Mouse (Mus musculus): ENCODE measurements around the gene Car15.

DNA sequence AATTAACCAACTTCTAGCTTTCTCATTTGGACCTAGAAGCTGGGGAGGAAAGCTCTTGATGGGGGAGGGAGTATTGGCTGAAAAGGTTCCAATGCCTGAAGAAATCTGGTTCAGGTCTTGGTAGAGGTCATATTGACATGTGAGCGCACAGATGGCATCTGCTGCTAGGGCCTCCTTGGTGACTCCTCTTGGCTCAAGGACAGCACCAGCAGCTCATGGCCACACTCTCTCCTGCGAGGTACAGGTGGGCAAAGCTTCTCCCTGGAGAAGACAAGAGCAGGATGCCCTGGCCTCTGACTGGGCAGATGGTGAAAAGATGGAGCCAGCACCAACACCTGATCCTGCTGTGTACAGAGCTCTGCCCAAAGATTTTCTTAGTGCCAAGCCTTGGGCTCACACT is 11.7 kb downstream of the Car15 start:
- TF ChIP-seq CTCF (IDR thresholded peaks at IDR 0.05; ENCODE audit: low read depth, low read length) (no peak), POLR2A (IDR thresholded peaks at IDR 0.05; ENCODE audit: borderline replicate concordance, low read depth, low read length) (no peak)

Data from bone marrow macrophage, adult 2 months (primary cell).